Mouse (Mus musculus) forebrain, embryonic 14.5 days (tissue): ENCODE measurements around the gene Mmaa. TPM values are rescaled to one million over a fixed set of nuclear protein-coding genes. Genes with fewer than 3 reads are reported as not detected.

Experiments used
- ATAC-seq: fragments of 200-750 bp; cut with Nextera tagmentation; 2 replicates; pipeline ENCODE4 v1.8.0; 2017; ENCODE audit warnings: mild to moderate bottlenecking, moderate library complexity
- DNase-seq: peaks from one replicate; pipeline ENCODE4 v3.0.0-alpha.2; 2015; ENCODE audit warnings: low spot score
- H3K27ac ChIP-seq: fragments of 300-500 bp; sonication (generic); 2 replicates; pipeline ENCODE4 v1.5.1; 2014; ENCODE audit warnings: low read depth, mild to moderate bottlenecking, control low read depth, low read length, moderate library complexity
- H3K27me3 ChIP-seq: fragments of 300-500 bp; sonication (generic); replicated peaks from 2 replicates; pipeline ENCODE4 v1.6.1; 2014; ENCODE audit warnings: low read length, control low read depth, mixed read lengths; ENCODE audit not compliant: control insufficient read depth, insufficient read depth
- H3K36me3 ChIP-seq: fragments of 300-500 bp; sonication (generic); 2 replicates; pipeline ENCODE4 v1.6.1; 2014; ENCODE audit warnings: low read length, control low read depth; ENCODE audit not compliant: control insufficient read depth, insufficient read depth
- H3K4me1 ChIP-seq: fragments of 300-500 bp; sonication (generic); 2 replicates; pipeline ENCODE4 v1.6.1; 2014; ENCODE audit warnings: antibody characterized with exemption, low read length, control low read depth; ENCODE audit not compliant: control insufficient read depth, insufficient read depth
- H3K4me2 ChIP-seq: fragments of 300-500 bp; sonication (generic); 2 replicates; pipeline ENCODE4 v1.6.1; 2014; ENCODE audit warnings: mild to moderate bottlenecking, control low read depth, low read length
- H3K4me3 ChIP-seq: fragments of 300-500 bp; sonication (generic); 2 replicates; pipeline ENCODE4 v1.5.1; 2014; ENCODE audit warnings: low read depth, low read length, control low read depth
- H3K9ac ChIP-seq: fragments of 300-500 bp; sonication (generic); 2 replicates; pipeline ENCODE4 v1.6.1; 2014; ENCODE audit warnings: mild to moderate bottlenecking, low read length, control low read depth, moderate library complexity
- H3K9me3 ChIP-seq: fragments of 300-500 bp; sonication (generic); replicated peaks from 2 replicates; pipeline ENCODE4 v1.6.1; 2016; ENCODE audit warnings: low read length, control low read depth, mixed read lengths; ENCODE audit not compliant: control insufficient read depth
- WGBS: fragments of 180-500 bp; shearing (Covaris S2); extraction: QIAGEN DNeasy Blood & Tissue Kit; methylation state at CpG from one replicate; pipeline ENCODE4 v1.1.7; 2014; 5-methylcytosine and 5-hydroxymethylcytosine counted together
- polyA plus RNA-seq: library from polyadenylated mRNA; unstranded; fragments of >200 nt; fragmentation: Nextera tagmentation; extraction: Ambion mirVana; gene quantifications from 2 replicates; pipeline ENCODE4 v1.2.1, GENCODE M21; 2014

Mmaa gene
- 20.2 and 24.9 TPM in 2 replicates for polyA plus RNA-seq

DNA sequence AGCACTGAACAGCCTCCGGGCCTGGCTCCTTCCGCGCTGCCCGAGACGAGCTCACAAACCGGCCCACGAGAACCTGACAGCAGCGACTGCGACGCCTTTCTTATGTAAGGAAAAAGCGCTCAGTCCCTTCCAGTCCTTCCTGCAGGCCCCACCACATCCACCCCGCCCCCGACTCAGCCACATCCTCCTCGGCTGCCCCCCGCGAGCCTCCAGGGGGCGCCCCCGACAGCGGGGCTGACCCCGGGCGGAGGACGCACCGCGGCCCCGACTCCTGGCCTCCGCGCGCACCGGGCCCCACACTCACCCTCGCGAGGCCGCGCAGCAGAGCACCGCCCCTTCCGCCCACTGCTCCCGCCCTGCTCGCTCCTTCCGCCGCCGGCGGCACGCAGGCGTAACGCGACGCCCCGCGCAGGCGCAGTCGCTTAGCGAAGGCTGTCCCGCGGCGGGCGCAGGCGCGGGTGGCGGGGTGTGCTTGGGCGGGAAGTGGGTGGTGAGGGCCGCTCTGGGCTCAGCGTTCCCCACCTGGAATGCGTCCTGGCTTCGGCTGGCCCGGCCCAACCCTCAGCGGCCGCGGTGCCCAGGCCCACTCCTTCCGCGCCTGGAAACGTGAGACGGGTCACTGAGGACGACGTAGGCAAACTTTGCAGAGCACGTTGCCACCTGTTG, at the start of gene Mmaa:
TSS of gene Mmaa (minus strand) at position 328 of the 666 bp plus-strand sequence.
- Histone ChIP-seq H3K9ac (peak within 1 kb of the TSS; percentile 88), H3K4me1 (peaks cover 16% of the 10 kb centered on the region), H3K27ac (peak within 1 kb of the TSS; percentile 96), H3K36me3 (no peaks in the 10 kb centered on the region), H3K4me3 (peak within 1 kb of the TSS; percentile 63), H3K27me3 (no peaks in the 10 kb centered on the region), H3K4me2 (peak within 1 kb of the TSS; percentile 89), H3K9me3 (no peaks in the 10 kb centered on the region)
- DNase-seq (peak; percentile 98), ATAC-seq (peak; percentile 97)
- WGBS = under 1% methylated on average over 56 of the region's 74 CpGs

DNA sequence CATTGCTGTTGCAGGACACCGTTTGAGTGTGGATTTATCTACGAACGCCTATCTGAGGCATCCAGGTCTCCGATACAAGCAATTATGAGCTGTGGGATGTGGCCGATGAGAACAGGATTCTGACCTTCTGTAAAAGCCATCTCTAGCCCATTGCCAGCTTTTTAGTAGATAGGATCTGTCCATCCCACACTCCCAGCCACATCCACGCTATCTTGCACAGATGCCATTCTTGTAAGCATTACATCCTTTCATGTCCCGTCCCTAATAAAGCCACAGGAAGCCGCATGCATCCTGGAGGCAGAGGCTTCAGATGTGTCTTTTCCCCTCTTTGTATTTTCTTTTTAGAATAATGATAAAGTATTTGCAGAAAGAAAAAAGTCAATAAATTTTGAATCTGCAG, 46.5 kb upstream of the Mmaa start:
- WGBS = 88% methylated on average over 8 of the region's 8 CpGs
- ATAC-seq = no peak
- H3K4me1 ChIP-seq = no peaks in the 10 kb centered on the region
- no peak overlapping the region for H3K27ac ChIP-seq
- H3K36me3 ChIP-seq = peaks cover 72% of the 10 kb centered on the region
- no peak for DNase-seq
- no peaks in the 10 kb centered on the region for H3K9me3 ChIP-seq
- no peaks in the 10 kb centered on the region for H3K27me3 ChIP-seq
- H3K4me3 ChIP-seq = no peak overlapping the region
- H3K9ac ChIP-seq = no peak overlapping the region
- no peak overlapping the region for H3K4me2 ChIP-seq

DNA sequence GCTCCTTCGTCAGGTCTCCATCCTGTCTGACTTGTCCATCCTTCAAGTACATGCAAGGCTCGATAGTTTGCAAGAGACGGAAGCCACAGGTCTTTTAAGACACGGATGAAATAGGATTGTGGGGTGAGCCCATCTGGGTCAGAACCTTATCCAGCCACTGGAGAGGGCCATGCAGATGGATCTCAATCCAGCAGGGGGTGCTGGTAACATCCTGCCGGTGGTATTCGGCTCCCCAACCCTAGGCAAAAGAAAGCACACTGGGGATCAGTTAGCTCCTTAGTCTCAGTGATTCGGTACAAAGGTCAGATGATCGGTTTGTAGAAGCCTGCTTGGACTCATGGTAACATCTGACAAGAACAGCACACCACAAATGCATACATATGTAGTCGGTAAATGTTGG, 44.8 kb upstream of the Mmaa start:
- no peak overlapping the region for H3K4me3 ChIP-seq
- peaks cover 63% of the 10 kb centered on the region for H3K36me3 ChIP-seq
- ATAC-seq = peak; percentile 45; the same call in 1 of the 2 replicates
- no peak overlapping the region for H3K4me2 ChIP-seq
- H3K9ac ChIP-seq = no peak overlapping the region
- DNase-seq = peak; percentile 34
- no peak overlapping the region for H3K27ac ChIP-seq
- no peaks in the 10 kb centered on the region for H3K4me1 ChIP-seq
- no peaks in the 10 kb centered on the region for H3K9me3 ChIP-seq
- 77% methylated on average over 9 of the region's 9 CpGs for WGBS
- H3K27me3 ChIP-seq = no peaks in the 10 kb centered on the region

DNA sequence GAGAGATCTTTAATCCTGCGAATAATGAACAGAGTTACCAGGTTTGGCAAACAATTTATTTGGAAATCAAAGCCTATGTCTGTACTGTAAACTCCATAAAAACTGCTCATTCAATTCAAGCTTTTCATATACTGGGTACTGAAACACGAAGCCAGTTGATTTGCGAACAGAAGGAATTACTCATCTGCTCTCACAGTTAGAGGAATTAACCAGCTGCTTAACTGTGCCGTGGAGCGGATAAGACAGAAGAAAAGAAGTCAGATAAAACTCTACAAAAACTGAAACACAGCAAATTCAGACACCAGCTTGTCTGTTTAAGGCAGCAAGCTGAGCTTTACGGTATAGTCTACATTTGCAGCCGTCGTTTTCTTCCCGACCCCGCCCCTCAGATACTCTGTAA, 43.9 kb upstream of the Mmaa start:
- H3K4me3 ChIP-seq = no peak overlapping the region
- peaks cover 57% of the 10 kb centered on the region for H3K36me3 ChIP-seq
- ATAC-seq (no peak), DNase-seq (peak; percentile 14)
- H3K9ac ChIP-seq = no peak overlapping the region
- H3K27ac ChIP-seq = no peak overlapping the region
- H3K27me3 ChIP-seq = no peaks in the 10 kb centered on the region
- H3K4me1 ChIP-seq = no peaks in the 10 kb centered on the region
- H3K9me3 ChIP-seq = no peaks in the 10 kb centered on the region
- no peak overlapping the region for H3K4me2 ChIP-seq
- 85% methylated on average over 10 of the region's 10 CpGs for WGBS

- Histone ChIP-seq H3K9ac (no peak overlapping the region), H3K36me3 (peaks cover 4% of the 10 kb centered on the region; the same call in 1 of the 2 replicates), H3K4me2 (no peak overlapping the region), H3K9me3 (no peaks in the 10 kb centered on the region), H3K27me3 (no peaks in the 10 kb centered on the region), H3K4me1 (no peaks in the 10 kb centered on the region), H3K4me3 (no peak overlapping the region), H3K27ac (no peak overlapping the region)
- DNase-seq (no peak), ATAC-seq (no peak)
- WGBS = 90% methylated on average over 22 of the region's 22 CpGs
These were observed 37.6 kb upstream of the Mmaa start for GRCm38 (mm10) chr8:79332109-79332900.

DNA sequence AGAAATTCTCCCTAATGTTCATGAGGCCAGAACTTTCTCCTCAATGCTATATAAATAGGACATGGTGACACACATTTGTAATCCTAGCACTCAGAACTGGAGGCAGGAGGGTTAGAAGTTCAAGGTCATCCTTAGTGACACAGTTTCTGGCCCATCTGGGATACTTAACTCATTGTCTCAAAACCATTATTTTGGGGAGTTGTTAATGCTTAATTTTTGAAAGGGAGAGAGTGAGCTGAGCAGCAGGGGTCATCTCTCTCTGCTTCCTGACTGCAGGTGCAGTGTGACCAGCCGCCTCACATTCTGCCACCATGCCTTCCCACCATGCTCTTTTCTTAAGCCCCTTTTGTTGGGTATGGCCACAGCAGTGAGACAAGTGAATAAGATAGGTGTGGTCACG, 36.8 kb upstream of the Mmaa start:
- no peaks in the 10 kb centered on the region for H3K27me3 ChIP-seq
- no peak for ATAC-seq
- H3K27ac ChIP-seq = no peak overlapping the region
- H3K4me2 ChIP-seq = no peak overlapping the region
- no peaks in the 10 kb centered on the region for H3K36me3 ChIP-seq
- DNase-seq = no peak
- H3K4me3 ChIP-seq = no peak overlapping the region
- 88% methylated on average over 2 of the region's 2 CpGs for WGBS
- H3K9me3 ChIP-seq = no peaks in the 10 kb centered on the region
- H3K9ac ChIP-seq = no peak overlapping the region
- H3K4me1 ChIP-seq = no peaks in the 10 kb centered on the region

GRCm38 (mm10) chr8:79331017-79331416, 36.3 kb upstream of the Mmaa start:
- no peak overlapping the region for H3K4me3 ChIP-seq
- H3K4me1 ChIP-seq = no peaks in the 10 kb centered on the region
- no peaks in the 10 kb centered on the region for H3K27me3 ChIP-seq
- no peak for ATAC-seq
- 90% methylated on average over 9 of the region's 9 CpGs for WGBS
- H3K27ac ChIP-seq = no peak overlapping the region
- H3K9ac ChIP-seq = no peak overlapping the region
- H3K9me3 ChIP-seq = no peaks in the 10 kb centered on the region
- H3K36me3 ChIP-seq = no peaks in the 10 kb centered on the region
- H3K4me2 ChIP-seq = no peak overlapping the region
- DNase-seq = no peak

GRCm38 (mm10) chr8:79329735-79330134, 35.0 kb upstream of the Mmaa start:
- H3K27ac ChIP-seq = no peak overlapping the region
- H3K9ac ChIP-seq = no peak overlapping the region
- H3K4me2 ChIP-seq = no peak overlapping the region
- ATAC-seq = no peak
- WGBS = 87% methylated on average over 2 of the region's 2 CpGs
- H3K4me3 ChIP-seq = no peak overlapping the region
- H3K9me3 ChIP-seq = no peaks in the 10 kb centered on the region
- H3K36me3 ChIP-seq = no peaks in the 10 kb centered on the region
- no peak for DNase-seq
- no peaks in the 10 kb centered on the region for H3K4me1 ChIP-seq
- H3K27me3 ChIP-seq = no peaks in the 10 kb centered on the region

GRCm38 (mm10) chr8:79329182-79329581, 34.4 kb upstream of the Mmaa start:
- Histone ChIP-seq H3K27ac (no peak overlapping the region), H3K4me1 (no peaks in the 10 kb centered on the region)
- 89% methylated on average over 4 of the region's 4 CpGs for WGBS

More at GRCm38 (mm10) chr8:79329182-79329581, 34.4 kb upstream of the Mmaa start:
- ATAC-seq (no peak), DNase-seq (no peak)
- Histone ChIP-seq H3K36me3 (no peaks in the 10 kb centered on the region), H3K9ac (no peak overlapping the region), H3K9me3 (no peaks in the 10 kb centered on the region), H3K4me2 (no peak overlapping the region), H3K4me3 (no peak overlapping the region), H3K27me3 (no peaks in the 10 kb centered on the region)
